Mouse (Mus musculus) left cerebral cortex, adult 18-20 months (tissue): ENCODE data around the gene Rhof. TPM values are rescaled to one million over a fixed set of nuclear protein-coding genes. Genes with fewer than 3 reads are reported as not detected.
"Not testable (repeated sequence)": the region's sequence is repeated elsewhere in the genome, so short reads cannot be mapped to it uniquely, and the experiment has no call there.

ENCODE experiments used
- DNase-seq, 2 experiments: peaks; one replicate each; pipeline ENCODE4 v3.0.0; 2021 to 2022; ENCODE audit warnings: low spot score in 2 of 2, mixed read lengths in 1 of 2
- total RNA-seq, 2 experiments: library from RNA; stranded (reverse); gene quantifications; 2 replicates each; pipeline ENCODE4 v1.2.3; 2021

Rhof gene
- total RNA-seq, 2 experiments from 2014 or later: 50.5 to 51.0 TPM

DNA sequence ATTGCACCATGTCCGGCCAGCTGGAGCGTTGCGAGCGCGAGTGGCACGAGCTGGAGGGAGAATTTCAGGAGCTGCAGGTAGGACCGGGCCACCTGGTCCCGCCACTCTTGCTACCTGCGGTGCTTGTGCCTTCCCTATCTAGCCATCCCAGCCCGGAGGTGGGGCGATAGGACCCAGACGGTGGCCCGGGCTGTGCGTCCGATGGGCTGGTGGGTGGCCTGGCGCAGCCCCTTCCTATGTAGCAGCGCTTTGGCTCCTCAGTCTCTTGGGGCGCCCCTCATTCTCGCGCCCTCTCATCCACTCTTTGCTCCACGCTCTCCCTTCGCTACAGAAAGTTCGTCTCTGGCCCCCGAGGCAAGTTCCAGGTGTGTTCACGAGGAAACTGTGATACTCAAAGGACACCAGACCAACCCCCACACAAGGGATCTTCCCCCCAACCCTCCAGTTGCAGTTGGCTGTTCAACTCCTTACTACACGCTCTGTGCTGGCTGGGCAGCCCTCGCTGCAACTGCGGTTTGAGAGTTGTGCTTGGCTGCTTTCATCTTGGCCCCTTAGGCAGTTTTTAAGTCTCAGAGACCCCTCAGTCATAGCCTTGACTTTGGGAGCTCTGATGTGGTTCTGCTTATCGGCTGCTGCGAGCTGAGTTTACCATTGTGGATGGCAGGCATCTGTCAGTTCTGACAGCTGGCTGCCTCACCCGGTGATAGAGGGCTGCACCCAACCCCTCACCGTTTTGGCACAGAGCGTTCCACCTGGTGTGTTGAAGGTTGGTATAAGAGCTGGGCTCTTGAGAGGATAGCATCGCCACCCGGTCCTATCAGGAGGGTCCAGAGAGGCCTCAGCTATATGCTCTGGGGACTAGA is 55.8 kb downstream of the Rhof start:
- DNase-seq: no peak

DNA sequence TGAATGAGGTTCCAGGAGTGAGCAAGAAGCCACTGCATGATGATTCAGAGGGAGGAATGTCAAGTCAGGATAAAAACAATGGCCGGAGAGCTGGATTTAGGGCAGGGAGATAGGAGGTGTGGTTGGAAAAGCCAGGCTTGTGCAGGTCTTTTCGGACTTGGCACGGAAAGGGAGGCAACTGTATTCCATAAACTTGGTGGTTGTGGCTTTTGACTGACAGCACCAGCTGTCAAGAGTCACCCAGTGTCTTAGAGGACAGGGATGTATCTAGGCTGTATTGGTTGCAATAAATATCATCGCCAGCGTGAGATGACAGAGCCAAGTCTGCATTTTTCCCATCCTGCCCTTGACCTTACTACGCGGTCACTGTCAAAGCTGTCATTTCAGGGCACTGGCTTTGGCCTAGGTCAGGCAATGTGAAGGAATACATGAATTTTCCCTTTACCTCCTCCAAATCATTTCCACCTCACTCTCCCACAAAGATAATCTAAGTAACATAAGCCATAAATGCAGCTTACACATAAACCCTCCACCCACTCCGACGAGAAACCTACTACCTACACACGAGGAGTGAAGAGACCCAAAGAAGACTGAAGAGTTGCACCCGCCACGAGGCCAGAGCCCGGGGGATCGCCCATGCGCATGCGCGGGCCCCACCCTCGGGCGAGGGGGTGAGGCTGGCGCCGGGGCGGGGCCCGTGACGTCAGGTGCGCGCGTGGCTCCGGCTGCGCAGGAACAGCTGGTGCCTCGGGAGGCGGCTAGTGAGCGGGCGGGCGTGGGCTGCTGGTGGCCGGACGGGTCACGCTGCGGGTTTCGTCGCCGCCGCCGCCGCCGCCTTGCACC is 56.7 kb downstream of the Rhof start:
- peak; percentile 93 to 94 for DNase-seq

DNA sequence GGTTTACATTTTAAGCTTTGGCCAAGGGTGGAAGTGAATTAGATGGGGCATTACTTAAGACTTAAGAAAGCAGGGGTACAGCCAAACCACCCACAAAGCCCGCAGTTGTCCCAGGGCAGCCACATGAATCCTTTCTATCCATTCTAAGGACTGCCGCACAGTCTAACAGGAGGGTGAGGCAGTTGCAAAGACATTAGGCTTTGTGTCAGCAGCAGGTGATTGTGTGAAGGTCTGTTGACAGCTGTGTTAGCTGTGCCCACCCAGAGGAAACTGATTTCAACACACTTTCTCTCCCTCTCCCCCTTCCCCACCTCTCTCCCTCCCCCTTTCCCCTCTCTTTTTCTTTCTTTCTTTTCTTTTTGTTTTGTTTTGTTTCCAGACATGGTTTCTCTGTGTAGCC is 63.8 kb downstream of the Rhof start:
- no peak for DNase-seq

DNA sequence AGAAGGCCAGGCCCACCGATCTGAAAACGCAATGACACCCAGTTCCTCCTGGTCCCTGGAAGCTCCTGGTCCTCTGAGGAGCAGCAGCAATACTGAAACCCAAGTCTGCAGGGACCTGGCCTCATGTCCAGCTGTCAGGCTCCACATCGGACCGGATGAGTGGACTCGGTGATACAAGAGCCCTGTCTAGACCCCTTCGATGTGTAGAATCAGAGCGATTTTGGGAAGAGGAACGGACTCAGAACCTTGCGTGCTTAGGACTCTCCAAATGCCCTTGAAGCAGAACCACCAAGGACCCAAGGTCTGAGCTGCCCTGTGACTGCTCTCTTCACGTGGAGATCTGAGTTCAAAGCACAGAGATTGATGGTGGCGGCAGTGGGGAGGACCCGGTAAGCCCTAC is 64.4 kb downstream of the Rhof start, which contains the start of gene Tmem120b:
Gene Tmem120b (plus strand): TSS at position 301 of the 400 bp plus-strand sequence.
- no peak for DNase-seq

DNA sequence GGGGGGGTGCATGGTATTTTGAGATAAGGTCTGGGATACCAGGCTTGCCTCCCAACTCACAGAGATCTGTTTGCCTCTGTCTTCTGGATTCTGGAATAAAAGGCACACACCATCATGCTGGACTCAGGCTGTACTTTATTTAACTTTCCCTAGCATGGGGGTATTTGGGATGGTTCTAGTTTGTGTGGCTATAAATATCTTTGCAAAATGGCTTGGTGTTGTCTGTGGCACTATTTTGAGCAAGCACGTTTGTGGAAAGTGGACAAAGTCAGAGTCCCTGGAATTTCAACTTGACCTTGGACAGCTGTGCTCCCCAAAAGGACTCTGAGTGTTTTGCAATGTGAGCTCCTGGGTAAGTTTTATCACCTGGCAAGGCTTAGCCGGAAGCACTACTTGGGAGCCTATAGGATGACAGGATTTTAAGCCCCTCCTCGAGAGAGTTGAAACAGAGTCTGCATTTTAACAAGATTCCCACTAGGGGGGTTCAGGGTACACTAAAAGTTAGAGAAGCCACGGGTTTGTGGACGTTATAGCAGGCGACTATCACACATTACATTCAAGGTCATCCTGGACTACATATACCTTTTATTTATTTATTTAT is 65.0 kb downstream of the Rhof start:
- DNase-seq: no peak

DNA sequence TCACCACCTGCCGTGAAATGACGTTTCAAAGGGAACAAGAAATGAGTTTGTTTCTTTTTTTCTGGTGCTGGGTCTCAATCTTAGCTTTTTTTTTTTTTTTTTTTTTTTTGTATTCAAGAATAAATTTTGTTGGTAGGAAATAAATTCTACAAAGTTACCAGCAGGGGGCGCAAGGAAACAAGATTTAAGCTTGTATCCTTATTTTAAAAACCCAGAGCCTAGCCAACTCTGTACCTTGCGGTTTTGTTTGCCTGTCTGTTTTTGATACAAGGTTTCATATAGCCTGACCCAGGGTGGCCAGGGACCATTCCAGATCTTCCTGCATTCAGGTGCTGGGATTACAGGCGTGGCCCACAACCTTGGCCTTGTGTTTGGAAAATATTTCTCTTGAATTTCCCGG is 68.3 kb downstream of the Rhof start:
- peak; percentile 60 to 76 for DNase-seq

DNA sequence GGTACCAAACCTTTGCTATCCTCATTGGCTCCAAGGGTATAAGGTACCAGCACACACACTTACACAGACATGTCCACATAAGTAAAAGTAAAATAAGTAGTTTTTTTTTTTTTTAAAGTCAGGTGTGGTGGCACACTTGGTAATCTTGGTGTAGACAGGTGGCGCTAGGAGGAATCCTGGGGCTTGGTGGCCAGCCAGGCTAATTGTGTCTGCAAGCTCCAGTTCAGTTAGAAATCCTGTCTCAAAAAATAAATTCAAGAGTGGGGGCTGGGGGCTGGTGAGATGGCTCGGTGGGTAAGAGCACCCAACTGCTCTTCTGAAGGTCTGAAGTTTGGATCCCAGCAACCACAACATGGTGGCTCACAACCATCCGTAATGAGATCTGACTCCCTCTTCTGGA is 69.4 kb downstream of the Rhof start:
- DNase-seq: no peak

DNA sequence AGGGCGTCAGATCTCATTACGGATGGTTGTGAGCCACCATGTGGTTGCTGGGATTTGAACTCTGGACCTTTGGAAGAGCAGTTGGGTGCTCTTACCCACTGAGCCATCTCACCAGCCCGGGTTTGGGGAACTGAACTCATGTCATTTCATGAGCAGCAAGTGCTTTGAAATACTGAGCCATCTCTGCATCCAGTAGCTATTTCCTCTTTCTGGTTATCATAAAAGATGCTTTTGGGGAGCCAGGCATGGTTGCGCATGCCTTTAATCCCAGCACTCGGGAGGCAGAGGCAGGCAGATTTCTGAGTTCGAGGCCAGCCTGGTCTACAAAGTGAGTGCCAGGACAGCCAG is 71.1 kb downstream of the Rhof start:
- not testable (repeated sequence) for DNase-seq

DNA sequence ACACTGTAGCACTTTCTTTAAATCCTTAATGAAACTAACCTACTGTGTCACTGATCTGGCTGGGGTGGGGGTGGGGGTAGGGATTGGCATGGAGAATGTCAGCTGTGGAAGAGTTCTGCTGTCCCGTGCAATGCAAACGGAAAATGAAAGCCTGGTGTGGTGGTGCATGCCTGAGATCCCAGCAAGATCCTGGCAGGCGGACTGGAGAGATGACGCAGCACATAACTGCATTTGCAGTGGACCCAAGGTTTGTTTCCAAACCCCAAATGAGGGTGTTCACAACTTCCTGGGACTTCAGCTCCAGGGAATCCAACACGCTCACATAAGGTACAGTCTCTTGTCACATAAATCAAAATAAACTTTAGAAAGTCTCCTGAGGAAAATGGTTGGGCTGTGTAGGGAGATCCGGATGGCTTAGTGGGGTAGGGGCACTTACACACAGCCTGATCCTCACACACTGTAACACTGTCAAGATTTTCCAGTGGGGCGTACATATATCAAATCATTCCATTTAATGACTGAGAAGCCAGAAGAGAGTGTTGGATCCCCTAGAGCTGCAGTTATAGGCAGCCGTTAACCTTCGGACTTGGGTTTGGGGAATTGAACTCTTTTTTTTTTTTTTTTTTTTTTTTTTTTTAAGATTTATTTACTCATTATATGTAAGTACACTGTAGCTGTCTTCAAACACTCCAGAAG is 71.6 kb downstream of the Rhof start:
- DNase-seq: no peak

DNA sequence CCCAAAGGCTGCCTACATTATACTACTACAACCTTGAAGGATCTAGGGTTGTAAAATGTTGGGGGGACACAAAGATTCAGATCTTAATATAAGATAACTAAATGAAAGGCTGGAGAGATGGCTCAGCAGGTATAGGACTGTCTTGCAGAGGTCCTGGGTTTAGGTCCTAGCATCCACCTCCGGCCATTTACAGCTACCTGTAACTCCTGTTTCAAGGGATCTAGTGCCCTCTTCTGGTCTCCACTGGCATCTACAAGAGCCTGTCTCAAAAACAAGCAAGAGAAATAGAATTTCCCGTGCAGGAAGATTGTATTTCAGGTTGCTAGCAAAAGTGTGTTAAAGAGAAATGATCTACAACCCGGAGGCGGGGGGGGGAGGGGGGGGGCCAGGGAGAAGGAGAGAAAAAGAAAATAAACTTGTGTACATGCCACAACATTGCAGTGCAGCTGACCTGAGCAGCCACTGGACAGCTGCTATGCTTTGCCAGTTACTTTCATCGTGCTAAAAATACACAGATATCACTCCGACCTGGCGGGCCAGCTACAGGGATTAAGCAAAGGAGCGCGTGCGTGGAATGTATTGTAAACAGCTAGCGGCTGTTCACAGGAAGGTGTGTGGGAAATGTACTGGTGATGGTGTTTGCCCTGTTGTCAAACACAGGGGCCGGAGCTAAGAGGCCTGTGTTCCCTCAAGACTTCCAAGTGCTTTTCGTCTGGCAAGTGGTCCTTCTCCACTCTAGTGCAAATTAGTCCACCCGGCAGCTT is 72.6 kb downstream of the Rhof start:
- DNase-seq: no peak

DNA sequence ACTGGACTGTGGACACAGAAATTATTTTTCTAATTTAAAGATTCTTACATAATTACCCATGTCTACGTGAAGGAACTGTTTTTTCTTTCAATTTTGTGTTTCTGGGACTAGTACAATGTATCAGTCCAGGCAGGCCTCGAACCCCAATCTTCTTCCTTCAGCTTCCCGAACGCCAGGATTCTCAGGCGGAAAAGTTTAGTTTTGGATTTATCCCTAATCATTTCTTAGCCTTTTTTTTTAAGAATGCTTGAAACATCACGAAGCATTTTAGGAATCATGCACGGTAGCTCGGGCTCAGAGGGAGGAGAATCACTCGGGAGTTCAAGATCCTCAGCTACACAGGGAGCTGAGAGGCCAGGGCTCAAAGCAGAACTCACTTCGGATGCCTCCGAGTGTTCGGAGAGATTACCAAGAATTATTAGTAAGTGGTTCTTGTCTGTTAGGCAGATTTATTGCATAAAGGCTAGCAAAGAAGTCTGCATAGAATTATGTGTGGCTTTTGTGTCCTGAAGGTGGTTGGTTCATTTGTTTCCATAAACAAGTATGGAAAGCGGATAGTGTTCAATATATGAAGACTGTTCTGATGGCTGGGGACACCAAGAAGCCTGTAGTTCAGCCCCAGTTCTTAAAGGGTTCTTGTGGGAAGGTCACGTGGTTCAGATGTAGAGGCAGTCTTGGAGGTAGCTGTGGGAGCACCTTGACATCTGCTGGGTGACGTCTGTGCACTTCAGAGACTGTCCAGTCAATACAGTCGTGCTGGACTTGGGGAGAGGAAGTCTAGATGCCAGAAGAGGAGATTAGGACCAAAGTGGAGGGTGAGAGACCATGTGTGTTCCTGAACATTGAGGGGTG is 74.0 kb downstream of the Rhof start:
- no peak for DNase-seq

DNA sequence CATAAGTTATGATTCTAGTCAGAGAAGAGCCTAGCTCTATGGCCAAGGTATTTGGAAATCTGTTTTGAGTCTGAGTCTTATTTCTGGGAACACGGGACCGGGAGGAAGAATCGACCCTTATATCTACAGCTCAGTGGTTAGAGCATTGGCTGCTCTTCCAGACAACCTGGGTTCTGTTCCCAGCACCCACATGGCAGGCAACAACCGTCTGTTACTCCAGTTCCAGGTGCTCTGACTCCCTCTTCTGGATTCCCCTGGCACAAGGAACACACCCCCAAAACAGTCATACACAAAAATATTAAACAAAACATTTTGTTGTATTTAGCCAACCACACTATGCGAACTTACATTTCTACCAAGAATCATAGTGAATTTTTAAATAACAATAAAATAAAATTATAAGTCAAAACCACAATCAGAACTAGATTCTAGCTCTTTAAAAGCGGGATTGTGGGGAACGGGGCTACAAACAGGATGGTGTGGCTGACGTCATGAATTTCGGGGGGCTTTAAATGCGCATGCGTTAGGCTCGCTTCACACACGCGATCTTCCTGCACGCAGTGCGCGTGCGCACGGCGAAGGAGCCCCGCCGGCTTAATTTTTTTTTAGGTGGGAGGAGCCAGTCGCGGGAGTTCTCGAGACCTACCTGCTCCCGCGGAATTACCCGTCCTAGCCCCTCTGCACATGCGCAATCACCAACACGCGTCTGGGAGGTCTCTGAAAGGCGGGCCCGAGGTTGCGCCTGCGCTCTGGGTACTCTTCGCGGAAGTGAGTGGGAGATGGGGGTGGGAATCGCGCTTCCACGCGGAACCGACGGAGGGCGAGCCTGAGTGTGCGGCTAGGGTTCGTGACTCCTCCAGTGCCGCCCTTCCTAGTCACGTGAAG is 74.9 kb downstream of the Rhof start:
- peak; percentile 99 for DNase-seq

Other genes starting within 250 kb of the Rhof start
- gene Kdm2b, start 142.9 kb downstream of the Rhof start, total RNA-seq: 10 to 100 TPM; 24.2 to 25.5 TPM
- 1 to 10 TPM; 8.8 to 10.0 TPM for gene Orai1, start 117.6 kb downstream of the Rhof start, total RNA-seq
- under 1 TPM in 1 of 2 experiments, not detected in 1; 0.40 TPM for gene Morn3, start 85.7 kb downstream of the Rhof start, total RNA-seq
- gene Tmem120b, start 64.3 kb downstream of the Rhof start, total RNA-seq: 10 to 100 TPM; 13.2 to 13.8 TPM
- 10 to 100 TPM; 34.0 to 34.5 TPM for gene Setd1b, start 9.5 kb upstream of the Rhof start, total RNA-seq
- 10 to 100 TPM; 23.1 to 28.3 TPM for gene Psmd9, start 36.7 kb upstream of the Rhof start, total RNA-seq
- gene Hpd, start 50.0 kb upstream of the Rhof start, total RNA-seq: under 1 TPM in 1 of 2 experiments, not detected in 1; 0.37 TPM
- gene Wdr66, start 119.4 kb upstream of the Rhof start, total RNA-seq: 1 to 10 TPM; 3.8 to 4.2 TPM
- 10 to 100 TPM; 66.3 to 70.1 TPM for gene Bcl7a, start 211.1 kb upstream of the Rhof start, total RNA-seq